Mouse (Mus musculus) spleen, adult 2 months (tissue): ENCODE results near the gene Arhgef19.

Experiments
- CTCF ChIP-seq: fragments of 200-500 bp; IDR thresholded peaks from 2 replicates; pipeline ENCODE4 v1.5.1; 2011; ENCODE audit warnings: mild to moderate bottlenecking, inconsistent platforms; ENCODE audit not compliant: insufficient read depth, insufficient read length, insufficient replicate concordance; ENCODE audit errors: extremely low read depth
- POLR2A ChIP-seq: fragments of 200-500 bp; IDR thresholded peaks from 2 replicates; pipeline ENCODE4 v1.6.1; 2011; ENCODE audit warnings: low read depth, low read length, inconsistent platforms

DNA sequence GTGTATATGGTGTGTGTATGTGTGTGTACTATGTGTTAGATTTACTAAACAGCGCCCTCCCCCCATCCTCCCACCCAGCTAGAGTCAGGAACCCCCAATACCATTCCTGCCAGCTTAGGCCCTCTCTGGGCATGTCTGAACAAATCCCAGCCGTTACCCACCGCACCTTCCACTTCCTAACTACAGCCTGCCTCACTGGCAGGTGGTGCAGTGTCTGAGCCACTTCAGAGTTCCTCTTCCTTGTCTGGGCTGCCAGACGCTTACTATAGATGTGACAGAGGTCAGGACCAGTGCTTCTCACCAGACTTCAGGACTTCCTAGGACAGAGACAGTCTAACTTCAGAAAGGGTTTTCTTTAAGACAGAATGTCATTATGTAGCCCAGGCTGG, 64.9 kb downstream of the Arhgef19 start:
- no peak for TF ChIP-seq POLR2A
- no peak for TF ChIP-seq CTCF
